Mouse (Mus musculus): Measurements from ENCODE around the gene Gng8. TPM values are rescaled to one million over a fixed set of nuclear protein-coding genes. Genes with fewer than 3 reads are reported as not detected.

Gene Gng8
- total and polyA plus RNA-seq, 2 experiments from 2014 or later: 4.1 to 4.7 TPM

- H3K27me3 ChIP-seq (ENCODE audit: insufficient read depth, low read length): no peaks in the 10 kb centered on the region
- DNase-seq (ENCODE audit: low spot score) (peak; percentile 52), ATAC-seq (no peak)
- no peak for TF ChIP-seq CTCF (IDR thresholded peaks at IDR 0.05; ENCODE audit: low read depth)
- H3K9me3 ChIP-seq (ENCODE audit: low read length): no peaks in the 10 kb centered on the region
- H3K27ac ChIP-seq: peak overlapping the region; percentile 99
- 20% methylated on average over 21 of the region's 21 CpGs for WGBS
- peak overlapping the region; percentile 82 for H3K4me3 ChIP-seq (ENCODE audit: low read length)
- peaks cover 23% of the 10 kb centered on the region for H3K36me3 ChIP-seq (ENCODE audit: insufficient read depth, low read length)
- H3K9ac ChIP-seq (replicated peaks; ENCODE audit: low read length): peak overlapping the region; percentile 99
- peaks cover 26% of the 10 kb centered on the region for H3K4me1 ChIP-seq (ENCODE audit: insufficient read depth, low read length)
- peak overlapping the region; percentile 94 for H3K4me2 ChIP-seq (ENCODE audit: low read depth, low read length)
Measured at GRCm38 (mm10) chr7:16920818-16921791, 29.5 kb downstream of the Gng8 start.

- no peak for TF ChIP-seq CTCF (IDR thresholded peaks at IDR 0.05; ENCODE audit: low read depth)
- Histone ChIP-seq H3K9ac (replicated peaks; ENCODE audit: low read length) (peak overlapping the region; percentile 99), H3K27ac (peak overlapping the region; percentile 99), H3K4me1 (ENCODE audit: insufficient read depth, low read length) (peaks cover 26% of the 10 kb centered on the region), H3K36me3 (ENCODE audit: insufficient read depth, low read length) (peaks cover 15% of the 10 kb centered on the region), H3K4me3 (ENCODE audit: low read length) (peak overlapping the region; percentile 82), H3K9me3 (ENCODE audit: low read length) (no peaks in the 10 kb centered on the region), H3K27me3 (ENCODE audit: insufficient read depth, low read length) (no peaks in the 10 kb centered on the region), H3K4me2 (ENCODE audit: low read depth, low read length) (peak overlapping the region; percentile 94)
- DNase-seq (ENCODE audit: low spot score) (no peak), ATAC-seq (no peak)
- WGBS: 13% methylated on average over 6 of the region's 6 CpGs
Measured at GRCm38 (mm10) chr7:16921881-16922335, 30.3 kb downstream of the Gng8 start.

- H3K9me3 ChIP-seq (ENCODE audit: low read length): no peaks in the 10 kb centered on the region
- H3K27me3 ChIP-seq (ENCODE audit: insufficient read depth, low read length): no peaks in the 10 kb centered on the region
- peaks cover 10% of the 10 kb centered on the region for H3K36me3 ChIP-seq (ENCODE audit: insufficient read depth, low read length)
- ATAC-seq (no peak), DNase-seq (ENCODE audit: low spot score) (peak; percentile 47)
- peak overlapping the region; percentile 94 for H3K4me2 ChIP-seq (ENCODE audit: low read depth, low read length)
- WGBS: 20% methylated on average over 10 of the region's 10 CpGs
- H3K9ac ChIP-seq (replicated peaks; ENCODE audit: low read length): peak overlapping the region; percentile 99
- H3K4me1 ChIP-seq (ENCODE audit: insufficient read depth, low read length): peaks cover 26% of the 10 kb centered on the region
- H3K4me3 ChIP-seq (ENCODE audit: low read length): peak overlapping the region; percentile 82
- no peak for TF ChIP-seq CTCF (IDR thresholded peaks at IDR 0.05; ENCODE audit: low read depth)
- peak overlapping the region; percentile 99 for H3K27ac ChIP-seq
Measured at GRCm38 (mm10) chr7:16922360-16922973, 30.9 kb downstream of the Gng8 start.

GRCm38 (mm10) chr7:16923283-16924036 is 31.9 kb downstream of the Gng8 start:
- no peak for ATAC-seq
- DNase-seq (ENCODE audit: low spot score): peak; percentile 30
- H3K4me3 ChIP-seq (ENCODE audit: low read length): peak overlapping the region; percentile 82
- H3K27me3 ChIP-seq (ENCODE audit: insufficient read depth, low read length): no peaks in the 10 kb centered on the region
- H3K36me3 ChIP-seq (ENCODE audit: insufficient read depth, low read length): 0 out of 2 replicates have a peak, but pooled peaks cover 3% of the 10 kb centered on the region
- H3K4me1 ChIP-seq (ENCODE audit: insufficient read depth, low read length): peaks cover 25% of the 10 kb centered on the region
- WGBS: under 1% methylated on average over 40 of the region's 57 CpGs
- peak overlapping the region; percentile 99 for H3K9ac ChIP-seq (replicated peaks; ENCODE audit: low read length)
- H3K9me3 ChIP-seq (ENCODE audit: low read length): no peaks in the 10 kb centered on the region
- no peak for TF ChIP-seq CTCF (IDR thresholded peaks at IDR 0.05; ENCODE audit: low read depth)
- H3K27ac ChIP-seq: peak overlapping the region; percentile 99
- peak overlapping the region; percentile 94 for H3K4me2 ChIP-seq (ENCODE audit: low read depth, low read length)

GRCm38 (mm10) chr7:16924037-16924834 is 32.6 kb downstream of the Gng8 start, which contains the start of gene Calm3:
TSS of gene Calm3 (minus strand) at chr7:16924114.
- no peaks in the 10 kb centered on the region for H3K27me3 ChIP-seq (ENCODE audit: insufficient read depth, low read length)
- H3K27ac ChIP-seq: peak within 1 kb of the TSS; percentile 99
- TF ChIP-seq CTCF (IDR thresholded peaks at IDR 0.05; ENCODE audit: low read depth): peak; percentile 50
- peaks cover 22% of the 10 kb centered on the region for H3K4me1 ChIP-seq (ENCODE audit: insufficient read depth, low read length)
- no peaks in the 10 kb centered on the region for H3K9me3 ChIP-seq (ENCODE audit: low read length)
- H3K4me3 ChIP-seq (ENCODE audit: low read length): peak within 1 kb of the TSS; percentile 82
- 0 out of 2 replicates have a peak, but pooled peaks cover 3% of the 10 kb centered on the region for H3K36me3 ChIP-seq (ENCODE audit: insufficient read depth, low read length)
- DNase-seq (ENCODE audit: low spot score): peak; percentile 100
- peak; percentile 93 for ATAC-seq
- peak within 1 kb of the TSS; percentile 94 for H3K4me2 ChIP-seq (ENCODE audit: low read depth, low read length)
- H3K9ac ChIP-seq (replicated peaks; ENCODE audit: low read length): peak within 1 kb of the TSS; percentile 99
- WGBS: 2% methylated on average over 62 of the region's 64 CpGs
